Mouse (Mus musculus): ENCODE results near the gene Ppp1r15a.

The Ppp1r15a gene

DNA sequence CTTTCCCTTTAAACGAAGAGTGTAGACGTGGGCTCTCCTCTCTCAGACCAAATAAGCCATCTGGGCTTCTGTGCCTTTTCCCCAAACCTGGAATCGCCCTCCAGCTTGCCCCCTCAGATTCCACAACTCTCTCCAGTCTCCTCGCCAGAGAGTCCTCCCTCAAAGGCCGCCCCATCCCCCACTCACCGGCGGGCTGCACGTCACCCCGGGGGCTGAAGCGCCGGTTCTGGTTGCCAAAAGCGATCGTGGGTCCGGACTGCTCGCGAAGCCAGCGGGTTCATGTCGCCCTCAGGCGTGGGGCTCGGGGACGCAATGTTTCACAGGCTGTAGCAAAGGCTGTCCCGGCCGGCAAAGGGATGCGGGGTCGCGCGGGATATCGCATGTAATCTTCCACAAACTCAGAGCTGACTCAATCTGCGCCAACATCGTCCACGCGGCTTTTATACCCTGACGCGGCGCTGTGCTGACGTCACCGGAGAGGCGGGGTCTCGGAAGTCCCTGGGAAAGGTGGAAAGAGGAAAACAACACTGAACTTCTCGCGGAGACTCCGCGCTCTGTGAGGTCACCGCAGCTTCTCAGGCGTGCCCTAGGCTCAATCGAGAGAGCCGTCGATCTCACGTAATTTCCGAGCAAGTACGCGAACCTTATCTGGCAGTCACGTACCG is at the start of gene Ppp1r15a, which contains the start of gene Plekha4:
Ppp1r15a (minus strand) TSS at position 460 of the 665 bp plus-strand sequence.
Plekha4 (plus strand) TSS at position 522 of the 665 bp plus-strand sequence.
- in situ Hi-C loops (cut with MboI), result no loop called here

DNA sequence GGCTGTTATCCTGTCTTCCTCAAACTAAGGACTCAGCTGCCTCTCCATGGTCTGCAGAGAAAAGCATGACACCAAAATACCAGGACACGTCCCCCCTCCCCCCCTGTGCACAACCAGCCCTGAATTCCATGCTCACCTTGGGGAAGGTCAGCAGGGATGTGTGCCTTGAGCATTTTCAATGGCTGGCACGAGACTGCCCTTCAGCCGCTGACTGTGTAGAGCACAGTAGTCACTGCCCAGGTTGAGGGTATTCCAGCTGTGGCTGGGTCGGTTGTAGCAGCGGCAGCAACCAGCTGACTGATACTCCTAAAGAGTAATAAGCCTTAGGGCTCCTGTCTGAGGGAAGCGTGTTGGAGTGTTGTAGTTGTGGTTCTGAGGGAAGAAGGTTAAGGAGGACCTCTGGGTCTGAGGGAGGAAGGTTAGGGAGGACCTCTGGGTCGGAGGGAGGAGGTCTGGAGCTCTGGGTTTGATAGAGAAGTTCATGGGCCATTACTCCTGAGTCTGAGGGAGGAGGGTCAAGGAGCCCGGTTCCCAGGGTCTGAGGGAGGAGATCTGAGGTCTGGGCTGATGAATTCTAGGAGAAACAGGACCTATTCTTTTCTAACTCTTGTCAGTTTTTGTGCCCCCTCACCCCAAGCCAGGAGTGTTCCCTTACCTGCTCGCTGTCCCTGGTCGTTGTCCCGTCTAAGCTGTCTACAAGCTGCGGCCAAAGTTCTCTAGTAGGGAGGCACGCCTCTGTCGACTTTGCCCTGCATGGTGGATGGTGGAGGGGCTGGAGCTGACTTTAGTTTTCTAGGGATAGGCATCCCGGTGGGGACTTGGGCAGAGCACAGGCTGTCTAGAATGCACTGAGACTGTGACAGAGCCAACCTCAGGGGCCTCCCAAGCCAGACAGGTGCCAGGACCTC is 48.7 kb upstream of the Ppp1r15a start:
- in situ Hi-C loops (cut with MboI), result no loop called here

DNA sequence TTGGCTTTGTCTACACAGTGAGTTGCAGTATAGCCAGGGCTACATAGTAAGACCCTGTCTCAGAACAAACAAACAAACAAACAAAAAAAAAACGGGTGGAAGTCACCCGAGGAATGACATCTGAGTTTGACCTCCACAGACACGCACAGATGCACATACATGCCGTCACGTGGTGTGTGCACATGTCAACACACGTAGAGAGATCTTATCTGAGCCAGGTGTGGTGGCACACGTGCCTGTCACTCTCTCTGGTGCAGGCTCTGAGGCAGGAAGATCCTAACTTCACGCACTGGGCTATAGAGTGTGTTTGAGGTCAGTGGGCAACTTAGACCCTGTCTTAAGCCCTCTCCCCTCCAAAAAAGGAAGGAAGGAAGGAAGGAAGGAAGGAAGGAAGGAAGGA is 47.9 kb upstream of the Ppp1r15a start:
- in situ Hi-C loops (cut with MboI), result no loop called here

DNA sequence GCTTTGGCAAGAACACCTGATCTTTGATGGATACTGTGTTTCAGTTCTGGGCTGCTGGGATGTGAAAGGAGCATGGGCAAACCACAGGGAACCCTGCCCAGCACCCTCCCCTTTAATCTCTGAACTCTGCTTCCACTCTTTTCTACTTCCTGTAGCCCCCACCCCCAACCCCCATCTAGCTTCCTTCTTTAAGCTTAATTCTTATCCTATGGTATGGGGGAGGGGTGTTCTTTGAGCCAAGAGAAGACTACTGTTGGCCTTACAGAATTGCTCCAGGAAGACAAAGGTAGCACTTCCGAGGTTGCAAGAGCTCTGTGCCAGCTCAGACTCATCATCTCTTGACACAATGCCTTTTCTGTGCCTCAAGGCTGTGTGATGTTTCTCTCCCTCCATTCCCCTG is 45.9 kb upstream of the Ppp1r15a start:
- in situ Hi-C loops (cut with MboI), result no loop called here

DNA sequence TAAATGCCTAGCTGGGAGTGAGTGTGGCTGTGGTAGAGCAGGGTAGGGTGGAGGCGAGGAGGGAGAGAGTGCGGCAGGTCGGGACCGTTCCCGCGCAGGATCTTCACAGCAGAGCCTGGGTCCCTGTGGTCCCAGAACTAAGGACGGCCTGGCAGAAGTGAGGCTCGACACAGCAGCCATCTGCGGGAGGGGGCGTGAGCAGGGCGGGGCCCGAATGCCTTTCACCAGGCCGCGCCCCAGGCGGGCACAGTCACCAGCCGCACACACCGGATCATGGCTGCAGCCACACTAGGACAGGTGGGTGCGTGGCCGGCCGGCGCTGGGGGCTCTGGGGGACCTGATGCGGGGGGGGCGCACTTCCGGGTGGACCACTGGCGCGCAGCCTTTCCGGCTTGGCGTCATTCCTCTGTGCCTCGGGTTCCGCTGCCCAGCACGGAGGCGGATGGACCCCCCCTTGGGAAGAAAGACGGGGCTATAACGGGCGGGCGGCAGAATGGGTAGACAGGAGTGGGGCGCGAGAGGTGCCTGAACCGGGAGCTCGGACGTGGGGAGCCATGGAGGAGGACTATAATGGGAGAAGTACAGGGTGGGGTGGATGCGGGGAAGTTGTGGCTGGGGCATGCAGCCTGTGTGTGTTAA is 44.2 kb upstream of the Ppp1r15a start, which contains the start of gene Bcat2:
Bcat2 (plus strand) TSS at position 51 of the 639 bp plus-strand sequence.
- in situ Hi-C loops (cut with MboI), result no loop called here

DNA sequence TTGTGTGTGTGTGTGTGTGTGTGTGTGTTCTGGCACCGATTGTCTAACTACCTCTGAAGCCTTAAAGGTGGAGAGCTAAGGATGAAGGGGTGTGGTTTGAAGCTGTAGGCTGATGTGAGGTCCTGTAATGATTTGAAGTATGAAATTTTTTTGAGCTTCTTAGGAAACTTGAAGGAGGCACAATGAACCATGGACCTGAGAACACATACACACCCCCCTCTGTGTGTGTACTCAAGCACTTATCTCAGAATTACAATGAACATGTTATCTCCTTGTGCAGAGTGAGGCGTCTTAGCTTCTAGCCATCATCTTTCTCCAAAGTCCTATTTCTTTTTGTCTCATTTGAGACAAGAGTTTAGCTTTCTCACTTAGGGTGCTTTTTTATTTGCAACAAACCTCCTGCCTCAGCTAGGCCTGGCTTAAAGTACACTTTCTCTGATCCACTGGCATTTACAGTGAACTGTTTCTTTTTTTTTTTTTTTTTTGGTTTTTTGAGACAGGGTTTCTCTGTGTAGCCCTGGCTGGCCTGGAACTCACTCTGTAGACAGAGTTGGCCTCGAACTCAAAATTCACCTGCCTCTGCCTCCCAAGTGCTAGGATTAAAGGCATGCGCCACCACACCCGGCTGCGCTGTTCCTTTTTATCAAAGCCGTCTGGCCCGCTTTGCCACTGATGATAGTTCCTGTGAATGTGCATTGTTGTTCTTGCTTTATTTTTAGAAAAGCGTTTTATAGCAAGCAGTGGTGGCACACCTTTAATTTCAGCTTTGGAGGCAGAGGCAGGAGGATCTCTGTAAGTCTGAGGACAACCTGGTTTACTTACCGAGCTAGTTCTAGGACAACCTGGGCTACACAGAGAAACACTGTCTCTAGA is 42.8 kb upstream of the Ppp1r15a start:
- in situ Hi-C loops (cut with MboI), result no loop called here

DNA sequence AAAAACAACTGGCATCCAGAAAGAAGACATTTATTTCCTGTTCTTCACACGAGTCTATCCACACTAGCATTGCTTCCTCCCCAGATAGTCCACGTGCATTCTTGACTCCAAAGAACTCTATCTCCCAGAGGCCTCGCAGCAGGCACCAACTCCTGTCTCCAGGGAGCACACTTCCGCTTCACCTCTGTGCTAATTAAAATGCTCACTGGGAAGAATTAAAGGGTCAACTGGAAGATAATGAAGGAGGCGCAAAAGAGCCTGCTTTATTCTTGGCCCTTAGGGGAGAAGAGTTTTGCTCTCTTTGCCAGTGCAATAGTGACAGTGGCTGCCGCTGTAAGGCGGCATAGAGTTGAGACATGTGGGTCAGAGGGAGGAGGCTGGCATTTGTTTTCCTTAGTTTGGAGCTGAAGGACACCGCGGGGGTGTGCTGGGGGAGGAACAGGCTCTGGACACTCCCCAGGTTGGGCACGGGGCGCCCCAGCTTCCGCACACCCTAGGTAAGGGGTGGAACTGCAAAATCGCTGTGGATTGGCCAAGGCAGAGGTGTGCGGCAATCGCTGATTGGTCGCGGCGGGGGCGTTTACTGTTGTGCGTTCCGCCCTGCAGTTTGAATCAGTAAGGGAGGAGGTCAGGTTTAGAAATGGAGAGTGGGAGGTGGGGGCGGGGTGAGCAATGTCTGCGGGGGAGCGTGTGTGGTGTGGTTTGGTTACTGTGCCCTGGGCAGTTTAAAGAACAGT is 41.9 kb upstream of the Ppp1r15a start:
- in situ Hi-C loops (cut with MboI), result no loop called here

DNA sequence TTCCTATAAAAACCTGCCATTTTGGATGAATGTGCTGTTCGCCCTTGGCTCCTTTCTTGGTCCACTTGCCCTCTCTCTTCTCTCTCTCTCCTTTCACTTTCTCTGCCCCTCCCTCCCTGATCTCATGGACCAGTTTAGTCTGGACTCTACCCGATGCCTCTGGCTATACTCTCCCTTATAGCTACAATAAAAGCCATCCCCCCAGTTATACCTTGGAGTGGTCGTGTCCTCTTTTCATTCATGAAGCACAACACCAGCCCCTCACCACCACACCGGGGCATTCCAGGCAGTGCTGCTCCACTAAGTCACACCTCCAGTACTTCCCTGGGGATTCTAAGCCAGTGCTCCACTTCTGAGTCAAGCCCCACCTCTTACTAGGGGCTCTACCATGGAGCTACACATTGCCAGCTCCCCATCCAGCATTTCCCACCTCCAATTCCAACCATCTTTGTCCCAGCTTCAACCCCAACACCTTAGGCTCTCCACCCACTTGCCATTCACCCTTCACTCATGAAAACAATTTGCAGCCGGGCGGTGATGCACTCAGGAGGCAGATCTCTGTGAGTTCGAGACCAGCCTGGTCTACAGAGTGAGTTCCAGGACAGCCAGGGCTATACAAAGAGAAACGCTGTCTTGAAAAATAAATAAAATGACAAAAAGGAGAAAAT is 41.2 kb upstream of the Ppp1r15a start:
- in situ Hi-C loops (cut with MboI), result no loop called here

DNA sequence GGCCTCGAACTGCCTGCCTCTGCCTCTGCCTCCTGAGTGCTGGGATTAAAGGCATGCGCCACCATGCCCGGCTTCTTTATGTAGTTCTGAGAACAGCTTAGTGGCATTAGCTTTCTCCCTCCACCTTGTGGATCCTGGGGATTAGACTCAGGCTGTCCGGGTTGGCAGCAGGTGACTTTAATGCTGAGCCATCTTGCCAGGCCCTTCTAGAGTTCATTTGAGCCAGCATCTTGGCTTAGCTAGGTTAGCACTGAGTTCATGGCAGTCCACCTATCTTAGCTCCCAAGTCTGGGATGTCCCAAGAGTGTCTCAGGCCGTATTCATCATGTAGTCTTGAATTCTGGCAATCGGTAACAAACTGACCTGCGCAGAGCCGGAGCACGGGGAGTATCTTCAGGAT is 39.4 kb upstream of the Ppp1r15a start:
- in situ Hi-C loops (cut with MboI), result no loop called here

DNA sequence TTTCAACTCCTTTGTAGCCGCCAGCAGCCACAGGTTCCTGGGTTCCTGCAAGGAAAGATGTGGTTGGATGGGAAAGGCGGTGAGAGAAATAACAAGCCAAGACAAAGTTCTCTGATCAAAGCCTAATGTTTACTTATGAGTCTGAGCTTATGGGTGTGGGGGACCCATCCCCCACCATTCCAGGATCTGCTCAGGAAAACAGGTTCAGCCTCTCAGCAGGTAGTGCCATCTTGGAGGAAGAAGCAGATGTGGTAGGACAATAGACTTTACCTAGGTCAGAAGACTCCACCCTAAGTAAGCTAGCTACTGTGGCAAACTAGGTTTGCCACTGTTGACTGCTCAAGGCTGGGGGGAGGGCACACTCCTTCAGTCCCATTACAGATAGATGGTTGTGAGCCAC is 38.7 kb upstream of the Ppp1r15a start:
- in situ Hi-C loops (cut with MboI), result loop anchor here (5.0 kb wide), 2 partner anchors 53 to 113 kb away; partner anchors contain the start of gene Nucb1

DNA sequence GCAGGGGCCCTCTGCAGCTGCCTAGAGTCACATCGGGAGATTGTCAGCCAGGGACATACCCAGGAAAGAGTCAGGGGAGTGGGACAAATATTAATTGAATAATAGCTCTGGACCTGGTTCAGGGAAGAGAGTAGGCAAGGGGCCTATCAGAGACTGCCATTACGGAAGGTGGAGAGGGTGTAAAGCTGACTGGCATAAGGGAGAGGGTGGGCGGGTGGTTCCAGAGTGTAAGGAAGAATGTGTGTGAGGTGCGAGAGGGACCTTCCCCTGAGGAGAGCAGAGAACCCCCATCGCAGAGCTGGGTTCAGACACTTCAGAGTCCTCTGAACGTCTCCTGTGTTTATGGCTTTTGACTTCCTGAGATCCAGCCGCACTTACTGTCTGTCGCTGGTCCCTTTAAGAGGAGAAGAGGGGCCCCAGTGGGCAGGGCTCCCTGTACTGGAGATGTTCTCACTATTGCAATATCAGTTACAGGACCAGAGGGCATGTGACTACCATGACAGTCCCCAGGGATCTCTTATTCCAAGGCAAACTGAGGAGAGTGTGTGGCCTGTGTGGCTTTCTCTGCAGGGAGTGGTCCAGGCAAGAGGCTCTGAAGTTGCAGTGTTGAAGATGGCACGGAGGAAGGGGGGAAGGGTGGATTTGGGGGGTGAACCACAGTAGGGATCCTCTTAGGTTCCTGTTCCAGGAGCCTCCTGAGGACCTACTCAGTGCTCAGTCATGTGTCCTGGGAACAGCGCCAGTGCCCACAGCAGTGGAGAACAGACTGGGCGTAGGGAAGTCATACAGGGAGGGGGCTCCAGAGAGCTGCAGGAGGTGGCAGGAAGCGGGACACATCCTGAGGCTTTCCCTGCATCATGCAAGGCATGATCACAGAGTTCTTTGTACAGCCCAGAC is 35.8 kb upstream of the Ppp1r15a start:
- in situ Hi-C loops (cut with MboI), result loop anchor here (5.0 kb wide), 2 partner anchors 50 to 110 kb away; partner anchors contain the start of gene Nucb1

DNA sequence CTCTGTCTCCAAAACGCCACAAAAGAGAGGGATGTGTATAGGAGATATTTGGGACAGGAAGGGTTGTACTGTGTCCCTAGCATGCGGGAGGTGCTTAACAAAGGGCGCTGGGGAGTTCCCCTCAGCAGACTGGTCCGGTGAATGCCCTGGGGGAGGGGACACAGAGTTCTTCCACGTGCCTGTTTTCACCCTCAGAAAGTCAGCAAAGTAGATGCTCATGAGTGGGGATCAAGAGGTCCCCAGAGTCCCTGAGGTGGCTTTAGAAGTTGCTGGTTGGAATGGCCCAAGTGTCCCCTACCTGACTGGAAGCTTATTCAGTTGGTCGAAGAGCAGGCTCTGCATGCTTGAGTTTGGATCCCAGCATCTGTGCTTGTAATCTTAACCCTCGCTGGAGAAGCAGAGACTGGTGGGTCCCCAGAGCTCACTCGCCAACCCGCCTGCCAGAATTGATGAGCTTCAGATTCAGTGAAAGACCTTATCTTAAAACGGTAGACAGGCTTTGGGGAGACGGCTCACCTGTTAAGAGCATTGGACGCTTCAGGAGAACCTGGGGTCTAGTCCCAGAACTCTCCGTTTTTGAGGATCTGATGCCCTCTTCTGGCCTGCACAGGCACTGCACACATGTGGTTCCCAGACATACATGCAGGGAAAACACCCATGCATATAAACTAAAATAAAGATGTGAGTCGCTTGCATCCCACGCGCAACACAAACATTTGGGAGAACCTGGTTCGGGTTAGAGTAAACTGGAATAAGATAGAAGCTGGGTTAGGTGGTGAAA is 35.0 kb upstream of the Ppp1r15a start:
- in situ Hi-C loops (cut with MboI), result loop anchor here (5.0 kb wide), 2 partner anchors 49 to 109 kb away; partner anchors contain the start of gene Nucb1

DNA sequence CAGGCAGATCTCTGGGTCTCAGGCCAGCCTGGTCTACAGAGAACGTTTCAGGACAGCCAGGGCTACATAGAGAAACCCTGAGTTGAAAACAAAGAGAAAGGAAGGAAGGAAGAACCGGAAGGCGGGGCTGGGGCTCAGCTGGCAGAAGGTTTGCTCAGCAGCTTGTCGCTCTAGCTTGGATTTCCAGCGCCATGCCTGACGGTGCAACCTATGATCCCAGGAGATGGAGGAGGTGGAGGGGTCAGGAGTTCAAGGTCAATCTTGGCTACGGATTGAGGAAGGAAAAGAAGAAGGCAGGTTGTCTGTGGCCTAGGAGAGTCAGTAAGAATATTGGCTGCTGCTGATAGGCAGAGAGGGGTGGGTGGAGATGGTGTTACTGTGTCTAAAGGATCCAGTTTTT is 34.2 kb upstream of the Ppp1r15a start:
- in situ Hi-C loops (cut with MboI), result loop anchor here (5.0 kb wide), 2 partner anchors 48 to 108 kb away; partner anchors contain the start of gene Nucb1

DNA sequence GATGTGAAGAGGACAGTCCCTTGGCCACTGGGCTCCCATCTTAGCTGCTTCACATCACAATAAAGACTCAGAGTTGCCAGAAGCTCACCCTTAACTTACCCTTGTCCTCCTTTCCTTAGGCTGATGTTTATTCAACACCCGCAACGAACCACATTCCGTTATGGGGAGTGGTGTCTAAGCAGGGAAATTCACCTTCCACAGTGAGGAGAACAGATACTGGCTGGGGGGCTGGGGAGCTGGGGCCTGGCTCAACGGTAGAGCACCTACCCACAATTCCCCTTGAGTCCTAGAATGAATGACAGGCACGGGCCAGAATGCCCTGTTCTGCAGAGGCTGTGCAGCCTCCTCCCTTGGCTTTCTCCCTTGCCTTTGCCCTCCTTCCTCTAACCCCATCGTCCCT is 32.8 kb upstream of the Ppp1r15a start:
- in situ Hi-C loops (cut with MboI), result loop anchor here (5.0 kb wide), 1 partner anchor 33 kb away; no protein-coding TSS in a partner anchor

DNA sequence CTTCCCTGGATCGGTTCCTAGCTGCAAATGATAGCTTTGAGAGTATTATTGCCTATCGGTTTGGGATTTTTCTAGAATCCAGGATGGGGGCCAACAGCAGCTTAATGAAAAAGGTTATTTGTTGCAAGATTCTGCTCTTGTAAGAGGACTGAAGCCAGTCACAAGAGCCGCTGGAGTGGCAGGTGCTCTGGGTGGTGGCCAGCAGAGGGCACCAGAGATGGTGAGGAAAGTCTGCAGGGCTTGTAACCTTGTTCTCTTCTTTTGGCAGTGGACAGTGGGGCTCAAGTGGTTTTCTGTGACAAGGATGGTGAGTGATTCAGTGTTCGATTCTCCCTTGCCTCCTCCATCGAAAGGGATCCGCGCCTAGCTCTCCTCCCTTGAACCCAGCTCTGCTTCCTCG is 29.7 kb upstream of the Ppp1r15a start:
- in situ Hi-C loops (cut with MboI), result loop anchor here (5.0 kb wide), 1 partner anchor 37 kb away; no protein-coding TSS in a partner anchor

DNA sequence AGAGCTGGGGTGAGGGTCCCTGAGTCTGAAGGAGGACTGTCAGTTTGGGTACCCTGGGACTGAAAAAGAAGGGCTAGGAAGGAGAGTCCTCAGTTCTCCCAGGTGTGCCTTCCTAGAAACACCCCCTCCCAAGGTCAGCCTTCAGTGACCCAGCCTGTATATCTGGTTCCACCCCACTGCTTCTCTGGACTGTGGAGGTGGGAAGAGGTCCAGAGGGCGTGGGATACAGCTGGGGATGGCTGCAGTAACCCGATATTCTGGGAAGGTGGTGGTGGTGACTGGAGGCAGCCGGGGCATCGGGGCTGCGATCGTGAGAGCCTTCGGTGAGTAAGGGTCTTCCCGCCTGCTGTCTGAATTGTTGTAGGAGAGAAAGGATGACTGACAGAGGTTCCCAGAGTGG is 28.7 kb upstream of the Ppp1r15a start, which contains the start of gene Hsd17b14:
Hsd17b14 (plus strand) TSS at position 150 of the 400 bp plus-strand sequence.
- in situ Hi-C loops (cut with MboI), result loop anchor here (5.0 kb wide), 1 partner anchor 38 kb away; no protein-coding TSS in a partner anchor

DNA sequence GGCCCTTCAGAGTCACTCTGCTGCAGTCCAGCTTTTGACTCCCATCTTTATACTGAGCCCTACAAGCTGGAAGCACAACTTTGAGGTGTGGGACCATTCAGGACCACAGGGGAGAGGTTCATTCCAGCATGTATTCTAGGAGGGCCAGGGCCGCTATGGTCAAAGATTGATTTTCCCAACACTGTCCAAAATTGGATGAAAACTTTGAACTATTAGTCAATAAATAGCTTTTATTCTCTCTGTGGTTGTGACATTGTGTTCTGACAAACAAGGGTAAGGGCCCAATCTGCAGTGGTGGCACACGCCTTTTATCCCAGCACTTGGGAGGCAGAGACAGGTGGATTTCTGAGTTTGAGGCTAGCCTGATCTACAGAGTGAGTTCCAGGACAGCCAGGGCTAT is 27.9 kb upstream of the Ppp1r15a start:
- in situ Hi-C loops (cut with MboI), result no loop called here

DNA sequence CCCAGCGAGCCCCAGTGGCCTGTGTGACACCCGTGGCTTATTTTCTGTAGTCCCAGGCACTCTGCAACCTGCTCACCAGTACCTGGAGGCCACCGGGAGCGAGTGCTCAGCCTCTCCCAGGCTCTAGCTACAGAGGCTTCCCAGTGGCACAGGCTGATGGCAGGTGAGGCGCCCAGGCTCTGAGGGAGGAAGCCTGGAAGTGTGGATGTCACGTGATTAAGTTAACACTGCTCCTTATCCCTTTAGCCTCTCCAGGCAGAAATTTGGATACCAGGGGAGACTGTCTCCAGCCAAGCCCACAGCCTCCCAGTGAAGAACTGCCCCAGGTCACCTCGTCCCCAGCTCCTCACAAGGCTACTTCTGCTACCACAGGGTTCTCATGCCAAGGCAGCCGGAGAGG is 27.5 kb upstream of the Ppp1r15a start:
- in situ Hi-C loops (cut with MboI), result no loop called here
